In the genomic region with DNA sequence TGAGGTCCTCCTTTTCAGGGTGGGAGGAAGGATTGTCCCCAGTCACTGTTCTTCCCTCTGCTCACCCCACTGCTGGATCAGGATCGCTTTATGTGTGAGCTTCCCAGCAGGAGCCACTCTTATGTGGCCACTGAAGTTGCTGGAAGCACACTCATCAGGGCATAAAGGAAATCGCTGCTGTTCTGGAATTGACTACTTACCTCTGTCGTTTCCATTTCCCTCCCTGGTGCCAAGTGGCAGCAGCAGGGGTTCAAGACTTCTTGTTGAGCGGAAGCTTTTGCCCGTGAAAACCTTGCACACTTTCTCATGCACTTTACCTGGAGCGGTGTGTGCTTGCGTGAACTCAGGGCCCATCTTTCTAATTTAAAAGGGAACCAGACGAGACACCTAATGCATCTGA, we compare ENCODE assay signal across 9 mouse cellular contexts. TPM values are rescaled to one million over a fixed set of nuclear protein-coding genes. Genes with fewer than 3 reads are reported as not detected.
DNase-seq lines count a peak whose midpoint lies in the region; ATAC-seq and TF ChIP-seq lines count a peak whose summit lies in the region.
"Had no signal": no experiment of that assay in that cellular context is flagged by ENCODE, and none has a peak within 500 bp of the region (broad histone marks: within the 10 kb centered on the region; RNA-seq: fewer than 3 reads in every experiment).

No protein-coding gene starts in this region.

- TF ChIP-seq CTCF in heart, postnatal 0 days (IDR thresholded peaks at IDR 0.05; ENCODE audit: low read depth) = no peak

- no peak for ATAC-seq in heart, postnatal 0 days (ENCODE audit: insufficient read depth, low read depth)
- no peak for ATAC-seq in embryonic facial prominence, embryonic 15.5 days (ENCODE audit: insufficient number of reproducible peaks, low FRiP score, low TSS enrichment, low read depth)
- ATAC-seq: inflammation-experienced regulatory T-cells, adult 6 months had no signal

- H3K9me3 ChIP-seq in heart, postnatal 0 days (replicated peaks; ENCODE audit: control insufficient read depth, low read length) = no peaks in the 10 kb centered on the region
- no peaks in the 10 kb centered on the region for H3K9me3 ChIP-seq in embryonic facial prominence, embryonic 15.5 days (replicated peaks)
- no peaks in the 10 kb centered on the region for H3K9me3 ChIP-seq in midbrain, embryonic 10.5 days (replicated peaks)

- 41% methylated on average over 8 of the region's 8 CpGs for WGBS in heart, postnatal 0 days
- WGBS in embryonic facial prominence, embryonic 15.5 days = 43% methylated on average over 8 of the region's 8 CpGs
- WGBS in midbrain, embryonic 10.5 days = 49% methylated on average over 8 of the region's 8 CpGs

- peaks cover 9% of the 10 kb centered on the region; the same call in 1 of the 2 replicates for H3K27me3 ChIP-seq in heart, postnatal 0 days (ENCODE audit: control insufficient read depth, insufficient read depth, low read length)
- 0 out of 2 replicates have a peak, but pooled peaks cover 4% of the 10 kb centered on the region for H3K27me3 ChIP-seq in embryonic facial prominence, embryonic 15.5 days
- peaks cover 25% of the 10 kb centered on the region for H3K27me3 ChIP-seq in midbrain, embryonic 10.5 days (ENCODE audit: low read depth, poor library complexity, severe bottlenecking)

- no peak for TF ChIP-seq EP300 in heart, postnatal 0 days (IDR thresholded peaks at IDR 0.05; ENCODE audit: low read depth)

- H3K4me3 ChIP-seq in heart, postnatal 0 days (ENCODE audit: low read depth, low read length) = no peak overlapping the region
- no peak overlapping the region for H3K4me3 ChIP-seq in embryonic facial prominence, embryonic 15.5 days (replicated peaks)
- H3K4me3 ChIP-seq in midbrain, embryonic 10.5 days = peak overlapping the region; percentile 82

- intact Hi-C loops in heart, postnatal 25 days (cut with DNase I) = no loop called here

- no peak overlapping the region for H3K27ac ChIP-seq in heart, postnatal 0 days (ENCODE audit: low read depth)
- no peak overlapping the region for H3K27ac ChIP-seq in embryonic facial prominence, embryonic 15.5 days (replicated peaks)
- no peak overlapping the region for H3K27ac ChIP-seq in midbrain, embryonic 10.5 days (replicated peaks)

- no peak for DNase-seq in heart, postnatal 0 days (ENCODE audit: low spot score)
- DNase-seq in heart, postnatal 25 days (ENCODE audit: low spot score) = no peak
- peak; percentile 7 for DNase-seq in ES-CJ7 (ENCODE audit: low read depth, low spot score)
- DNase-seq in midbrain, embryonic 10.5 days (ENCODE audit: low spot score) = peak; percentile 12
- no peak for DNase-seq in frontal cortex, postnatal 10 days (ENCODE audit: low spot score in 2 of 2)
- no peak for DNase-seq in testis, postnatal 10 days (ENCODE audit: low spot score)

- H3K36me3 ChIP-seq in heart, postnatal 0 days (replicated peaks; ENCODE audit: control insufficient read depth, insufficient read depth, low read length) = no peaks in the 10 kb centered on the region
- H3K36me3 ChIP-seq in embryonic facial prominence, embryonic 15.5 days = no peaks in the 10 kb centered on the region
- H3K36me3 ChIP-seq in midbrain, embryonic 10.5 days = no peaks in the 10 kb centered on the region

- no peaks in the 10 kb centered on the region; the same call in 1 of the 2 replicates for H3K4me1 ChIP-seq in heart, postnatal 0 days (ENCODE audit: control insufficient read depth, insufficient read depth)
- peaks cover 8% of the 10 kb centered on the region for H3K4me1 ChIP-seq in embryonic facial prominence, embryonic 15.5 days
- H3K4me1 ChIP-seq in midbrain, embryonic 10.5 days = peaks cover 17% of the 10 kb centered on the region

- H3K9ac ChIP-seq in heart, postnatal 0 days (replicated peaks; ENCODE audit: low read depth, low read length) = no peak overlapping the region
- no peak overlapping the region for H3K9ac ChIP-seq in embryonic facial prominence, embryonic 15.5 days

- H3K4me2 ChIP-seq in heart, postnatal 0 days (ENCODE audit: low read depth, low read length) = peak overlapping the region; percentile 87
- peak overlapping the region; percentile 97; the same call in 1 of the 2 replicates for H3K4me2 ChIP-seq in embryonic facial prominence, embryonic 15.5 days (replicated peaks)

RNA-seq across cellular contexts. Expression of gene Erc2, which starts 0.7 kb away (rescaled TPM):
- 0.11 and 12.3 TPM in 2 replicates for total RNA-seq in heart, postnatal 0 days (2014; rRNA removed; ENCODE audit: low replicate concordance)
- 1.7 and 1.8 TPM in 2 replicates for polyA plus RNA-seq in heart, postnatal 0 days (2015; fragmentation: Nextera tagmentation; extraction: Ambion mirVana)
- under 1 TPM; 0.68 to 0.98 TPM for total RNA-seq in heart, postnatal 25 days (2021)
- 5.9 and 7.1 TPM in 2 replicates for polyA plus RNA-seq in embryonic facial prominence, embryonic 15.5 days (2015; fragmentation: Nextera tagmentation; extraction: Ambion mirVana)
- 9.2 and 13.8 TPM in 2 replicates for polyA plus RNA-seq in midbrain, embryonic 10.5 days (2016; fragmentation: Nextera tagmentation; extraction: Ambion mirVana)
- total RNA-seq: megakaryocyte-erythroid progenitor cell, adult 5-6 weeks had no signal

Comparison
In these comparisons a context has a peak if more than half of its experiments do, and no peak if none do; other contexts are left out.
1. DNase-seq: peak in ES-CJ7 (single experiment) and midbrain, embryonic 10.5 days (single experiment); none in heart, postnatal 0 days (single experiment), heart, postnatal 25 days (single experiment), frontal cortex, postnatal 10 days (0 of 2) and testis, postnatal 10 days (single experiment).